9 mouse cellular contexts compared by ENCODE assay signal in genomic region chr5:147757832-147758587, GRCm38 (mm10). TPM values are rescaled to one million over a fixed set of nuclear protein-coding genes. Genes with fewer than 3 reads are reported as not detected.
A peak's percentile ranks its signal among the peaks of the same experiment; 100 is the strongest.
DNase-seq lines count a peak whose midpoint lies in the region; ATAC-seq lines count a peak whose summit lies in the region.
"Had no signal": no experiment of that assay in that cellular context is flagged by ENCODE, and none has a peak within 500 bp of the region (broad histone marks: within the 10 kb centered on the region; RNA-seq: fewer than 3 reads in every experiment).

No protein-coding gene starts in this region.

- no peaks in the 10 kb centered on the region for H3K4me1 ChIP-seq in embryonic facial prominence, embryonic 11.5 days (ENCODE audit: control insufficient read depth, insufficient read depth, low read length)
- H3K4me1 ChIP-seq in embryonic facial prominence, embryonic 10.5 days, result peaks cover 19% of the 10 kb centered on the region
- peaks cover 17% of the 10 kb centered on the region for H3K4me1 ChIP-seq in heart, embryonic 11.5 days (ENCODE audit: control insufficient read depth, insufficient read depth, low read length)

- H3K27me3 ChIP-seq in embryonic facial prominence, embryonic 11.5 days (ENCODE audit: control insufficient read depth, insufficient read depth, low read length), result peaks cover 3% of the 10 kb centered on the region
- peaks cover 36% of the 10 kb centered on the region for H3K27me3 ChIP-seq in embryonic facial prominence, embryonic 10.5 days (replicated peaks; ENCODE audit: low read depth, poor library complexity, severe bottlenecking)
- peaks cover 3% of the 10 kb centered on the region for H3K27me3 ChIP-seq in heart, embryonic 11.5 days (ENCODE audit: control insufficient read depth, insufficient read depth, low read length)
- H3K27me3 ChIP-seq: Patski had no signal

- no peak overlapping the region for H3K4me3 ChIP-seq in embryonic facial prominence, embryonic 11.5 days (ENCODE audit: low read depth, low read length)
- H3K4me3 ChIP-seq in embryonic facial prominence, embryonic 10.5 days, result no peak overlapping the region
- H3K4me3 ChIP-seq in heart, embryonic 11.5 days (ENCODE audit: low read depth, low read length), result no peak overlapping the region

- WGBS in embryonic facial prominence, embryonic 11.5 days, result 63% methylated on average over 12 of the region's 12 CpGs
- 63% methylated on average over 12 of the region's 12 CpGs for WGBS in embryonic facial prominence, embryonic 10.5 days
- 52% methylated on average over 12 of the region's 12 CpGs for WGBS in heart, embryonic 11.5 days (ENCODE audit: insufficient replicate concordance)

- no peak for DNase-seq in embryonic facial prominence, embryonic 11.5 days (ENCODE audit: low spot score)
- no peak for DNase-seq in embryonic facial prominence, embryonic 10.5 days (ENCODE audit: low spot score)
- DNase-seq in R1 (ENCODE audit: low read depth, low spot score), result peak; percentile 77
- peak; percentile 63 to 75 for DNase-seq in kidney, postnatal 25 days
- DNase-seq in embryo, embryonic 10.5 days (ENCODE audit: low spot score), result no peak

- H3K9ac ChIP-seq in embryonic facial prominence, embryonic 11.5 days (replicated peaks; ENCODE audit: low read length), result no peak overlapping the region
- no peak overlapping the region for H3K9ac ChIP-seq in heart, embryonic 11.5 days (ENCODE audit: low read depth, low read length)

- ATAC-seq in embryonic facial prominence, embryonic 11.5 days (replicated peaks; ENCODE audit: insufficient number of reproducible peaks, low FRiP score, low TSS enrichment, low read depth), result 0 out of 2 replicates have a peak, but pooled peaks have one; percentile 15
- ATAC-seq in heart, embryonic 11.5 days (replicated peaks; ENCODE audit: insufficient number of reproducible peaks, low FRiP score, low TSS enrichment), result no peak
- ATAC-seq in megakaryocyte-erythroid progenitor cell, adult 5-6 weeks (replicated peaks; ENCODE audit: low FRiP score, low TSS enrichment, poor library complexity, severe bottlenecking), result peak; percentile 77
- no peak for ATAC-seq in erythroid progenitor cell, adult 5-6 weeks (replicated peaks; ENCODE audit: low FRiP score, poor library complexity, severe bottlenecking)
- ATAC-seq: Patski had no signal

- no peak overlapping the region for H3K27ac ChIP-seq in embryonic facial prominence, embryonic 11.5 days (replicated peaks; ENCODE audit: low read depth, low read length)
- no peak overlapping the region for H3K27ac ChIP-seq in embryonic facial prominence, embryonic 10.5 days (replicated peaks)
- no peak overlapping the region for H3K27ac ChIP-seq in heart, embryonic 11.5 days (ENCODE audit: low read depth, low read length)

- no peaks in the 10 kb centered on the region for H3K9me3 ChIP-seq in embryonic facial prominence, embryonic 11.5 days (replicated peaks; ENCODE audit: control insufficient read depth, low read length)
- H3K9me3 ChIP-seq in embryonic facial prominence, embryonic 10.5 days, result peaks cover 5% of the 10 kb centered on the region; the same call in 1 of the 2 replicates
- H3K9me3 ChIP-seq in heart, embryonic 11.5 days (replicated peaks; ENCODE audit: control insufficient read depth, low read length), result no peaks in the 10 kb centered on the region

- H3K36me3 ChIP-seq in embryonic facial prominence, embryonic 11.5 days (replicated peaks; ENCODE audit: control insufficient read depth, insufficient read depth, low read depth, low read length), result no peaks in the 10 kb centered on the region
- H3K36me3 ChIP-seq in embryonic facial prominence, embryonic 10.5 days (replicated peaks), result no peaks in the 10 kb centered on the region
- H3K36me3 ChIP-seq in heart, embryonic 11.5 days (ENCODE audit: control insufficient read depth, insufficient read depth, low read length), result no peaks in the 10 kb centered on the region

- no peak overlapping the region for H3K4me2 ChIP-seq in embryonic facial prominence, embryonic 11.5 days (ENCODE audit: low read depth, low read length)
- peak overlapping the region; percentile 42 for H3K4me2 ChIP-seq in heart, embryonic 11.5 days

RNA-seq across cellular contexts. Expression of gene Flt1, which starts 32.2 kb away (rescaled TPM):
- 9.6 and 12.5 TPM in 2 replicates for polyA plus RNA-seq in embryonic facial prominence, embryonic 11.5 days (2014; fragmentation: Nextera tagmentation; extraction: Ambion mirVana)
- 9.5 and 11.0 TPM in 2 replicates for polyA plus RNA-seq in embryonic facial prominence, embryonic 10.5 days (2016; fragmentation: Nextera tagmentation; extraction: Ambion mirVana)
- polyA plus RNA-seq in heart, embryonic 11.5 days (2014; fragmentation: Nextera tagmentation; extraction: Ambion mirVana), result 20.4 and 23.1 TPM in 2 replicates
- not detected in 2 replicates for total RNA-seq in megakaryocyte-erythroid progenitor cell, adult 5-6 weeks (2014; fragmentation: Nextera tagmentation)
- not detected in 2 replicates for total RNA-seq in megakaryocyte-erythroid progenitor cell, adult 5-6 weeks (2017)
- total RNA-seq in erythroid progenitor cell, adult 5-6 weeks (2015; ENCODE audit: low replicate concordance), result 1.4 TPM in 1 of 2 replicates, not detected in the other
- 0.64 TPM in 1 of 2 replicates, not detected in the other for total RNA-seq in erythroid progenitor cell, adult 5-6 weeks (2017; ENCODE audit: low replicate concordance)

Comparison
In these comparisons a context has a peak if more than half of its experiments do, and no peak if none do; other contexts are left out.
1. ATAC-seq: peak in embryonic facial prominence, embryonic 11.5 days (single experiment) and megakaryocyte-erythroid progenitor cell, adult 5-6 weeks (single experiment); none in heart, embryonic 11.5 days (single experiment) and erythroid progenitor cell, adult 5-6 weeks (single experiment).
2. DNase-seq: peak in R1 (single experiment) and kidney, postnatal 25 days (2 of 2); none in embryonic facial prominence, embryonic 11.5 days (single experiment), embryonic facial prominence, embryonic 10.5 days (single experiment) and embryo, embryonic 10.5 days (single experiment).